Mouse (Mus musculus): ENCODE measurements at regions not wholly inside any gene's neighbourhood (a gene's known extent, or its start where the extent isn't known, plus 50 kb on each side); places are given as distances from the start of the nearest gene placed in this dataset.

- H3K36me3 ChIP-seq (replicated peaks), result no peaks in the 10 kb centered on the region
- no peaks in the 10 kb centered on the region for H3K4me1 ChIP-seq
- no peak for DNase-seq (ENCODE audit: extremely low spot score, low spot score)
- no peaks in the 10 kb centered on the region for H3K27me3 ChIP-seq (ENCODE audit: poor library complexity, severe bottlenecking)
- H3K4me3 ChIP-seq, result no peak overlapping the region
- H3K27ac ChIP-seq, result no peak overlapping the region
- no peaks in the 10 kb centered on the region for H3K9me3 ChIP-seq
- WGBS, result 48% methylated on average over 1 of the region's 1 CpGs
Observed at GRCm38 (mm10) chr15:61517265-61517664, 594.5 kb upstream of the A1bg start.

GRCm38 (mm10) chr15:61514324-61514723 is 591.5 kb upstream of the A1bg start:
- H3K27me3 ChIP-seq (ENCODE audit: poor library complexity, severe bottlenecking), result no peaks in the 10 kb centered on the region
- 89% methylated on average over 1 of the region's 1 CpGs for WGBS
- DNase-seq (ENCODE audit: extremely low spot score, low spot score), result no peak

GRCm38 (mm10) chr15:61508806-61509205 is 586.0 kb upstream of the A1bg start:
- Histone ChIP-seq H3K36me3 (replicated peaks) (no peaks in the 10 kb centered on the region), H3K4me1 (no peaks in the 10 kb centered on the region)
- 92% methylated on average over 6 of the region's 6 CpGs for WGBS

More at GRCm38 (mm10) chr15:61514324-61514723, 591.5 kb upstream of the A1bg start:
- no peak overlapping the region for H3K4me3 ChIP-seq
- H3K36me3 ChIP-seq (replicated peaks), result no peaks in the 10 kb centered on the region
- no peaks in the 10 kb centered on the region for H3K4me1 ChIP-seq
- H3K9me3 ChIP-seq, result no peaks in the 10 kb centered on the region
- no peak overlapping the region for H3K27ac ChIP-seq

GRCm38 (mm10) chr15:61506361-61506897 is 583.6 kb upstream of the A1bg start:
- no peak for DNase-seq (ENCODE audit: extremely low spot score, low spot score)
- no peaks in the 10 kb centered on the region for H3K27me3 ChIP-seq (ENCODE audit: poor library complexity, severe bottlenecking)
- 88% methylated on average over 6 of the region's 6 CpGs for WGBS
- no peaks in the 10 kb centered on the region for H3K4me1 ChIP-seq
- H3K36me3 ChIP-seq (replicated peaks), result no peaks in the 10 kb centered on the region
- H3K9me3 ChIP-seq, result no peaks in the 10 kb centered on the region
- H3K4me3 ChIP-seq, result no peak overlapping the region
- H3K27ac ChIP-seq, result no peak overlapping the region

More at GRCm38 (mm10) chr15:61508806-61509205, 586.0 kb upstream of the A1bg start:
- DNase-seq (ENCODE audit: extremely low spot score, low spot score), result no peak
- H3K27ac ChIP-seq, result no peak overlapping the region
- H3K9me3 ChIP-seq, result no peaks in the 10 kb centered on the region
- no peak overlapping the region for H3K4me3 ChIP-seq
- H3K27me3 ChIP-seq (ENCODE audit: poor library complexity, severe bottlenecking), result no peaks in the 10 kb centered on the region

- no peaks in the 10 kb centered on the region for H3K36me3 ChIP-seq (replicated peaks)
- no peak overlapping the region for H3K4me3 ChIP-seq
- no peaks in the 10 kb centered on the region for H3K4me1 ChIP-seq
- WGBS, result 87% methylated on average over 7 of the region's 7 CpGs
- no peaks in the 10 kb centered on the region for H3K9me3 ChIP-seq
- DNase-seq (ENCODE audit: extremely low spot score, low spot score), result no peak
- H3K27me3 ChIP-seq (ENCODE audit: poor library complexity, severe bottlenecking), result no peaks in the 10 kb centered on the region
- H3K27ac ChIP-seq, result no peak overlapping the region
Observed at GRCm38 (mm10) chr15:61503436-61503835, 580.6 kb upstream of the A1bg start.

- H3K4me1 ChIP-seq, result no peaks in the 10 kb centered on the region
- 95% methylated on average over 4 of the region's 4 CpGs for WGBS
- DNase-seq (ENCODE audit: extremely low spot score, low spot score), result no peak
- no peak overlapping the region for H3K27ac ChIP-seq
- no peak overlapping the region for H3K4me3 ChIP-seq
- H3K36me3 ChIP-seq (replicated peaks), result no peaks in the 10 kb centered on the region
- no peaks in the 10 kb centered on the region for H3K9me3 ChIP-seq
- no peaks in the 10 kb centered on the region for H3K27me3 ChIP-seq (ENCODE audit: poor library complexity, severe bottlenecking)
Observed at GRCm38 (mm10) chr15:61489731-61490130, 566.9 kb upstream of the A1bg start.

- H3K4me1 ChIP-seq, result no peaks in the 10 kb centered on the region
- H3K4me3 ChIP-seq, result no peak overlapping the region
- 88% methylated on average over 7 of the region's 7 CpGs for WGBS
- no peak overlapping the region for H3K27ac ChIP-seq
- no peaks in the 10 kb centered on the region for H3K9me3 ChIP-seq
- H3K27me3 ChIP-seq (ENCODE audit: poor library complexity, severe bottlenecking), result no peaks in the 10 kb centered on the region
- no peaks in the 10 kb centered on the region for H3K36me3 ChIP-seq (replicated peaks)
- DNase-seq (ENCODE audit: extremely low spot score, low spot score), result no peak
Observed at GRCm38 (mm10) chr15:61481861-61482260, 559.0 kb upstream of the A1bg start.

GRCm38 (mm10) chr15:61473900-61474299 is 551.1 kb upstream of the A1bg start:
- H3K4me3 ChIP-seq, result no peak overlapping the region
- DNase-seq (ENCODE audit: extremely low spot score, low spot score), result no peak
- no peaks in the 10 kb centered on the region for H3K9me3 ChIP-seq
- WGBS, result 46% methylated on average over 1 of the region's 1 CpGs
- H3K27me3 ChIP-seq (ENCODE audit: poor library complexity, severe bottlenecking), result no peaks in the 10 kb centered on the region
- H3K4me1 ChIP-seq, result no peaks in the 10 kb centered on the region
- no peak overlapping the region for H3K27ac ChIP-seq
- no peaks in the 10 kb centered on the region for H3K36me3 ChIP-seq (replicated peaks)

GRCm38 (mm10) chr15:61455042-61455441 is 532.2 kb upstream of the A1bg start:
- no peak for DNase-seq (ENCODE audit: extremely low spot score, low spot score)
- WGBS, result 92% methylated on average over 5 of the region's 5 CpGs
- Histone ChIP-seq H3K27ac (no peak overlapping the region), H3K4me1 (peaks cover 4% of the 10 kb centered on the region; the same call in 1 of the 2 replicates), H3K36me3 (replicated peaks) (no peaks in the 10 kb centered on the region), H3K9me3 (no peaks in the 10 kb centered on the region), H3K4me3 (no peak overlapping the region), H3K27me3 (ENCODE audit: poor library complexity, severe bottlenecking) (no peaks in the 10 kb centered on the region)

GRCm38 (mm10) chr15:61454350-61454671 is 531.5 kb upstream of the A1bg start:
- WGBS, result 93% methylated on average over 1 of the region's 1 CpGs
- Histone ChIP-seq H3K4me1 (peaks cover 4% of the 10 kb centered on the region; the same call in 1 of the 2 replicates), H3K4me3 (no peak overlapping the region), H3K36me3 (replicated peaks) (no peaks in the 10 kb centered on the region), H3K9me3 (no peaks in the 10 kb centered on the region), H3K27ac (no peak overlapping the region), H3K27me3 (ENCODE audit: poor library complexity, severe bottlenecking) (no peaks in the 10 kb centered on the region)
- no peak for DNase-seq (ENCODE audit: extremely low spot score, low spot score)

- no peaks in the 10 kb centered on the region for H3K27me3 ChIP-seq (ENCODE audit: poor library complexity, severe bottlenecking)
- WGBS, result 83% methylated on average over 5 of the region's 5 CpGs
- DNase-seq (ENCODE audit: extremely low spot score, low spot score), result no peak
- H3K36me3 ChIP-seq (replicated peaks), result no peaks in the 10 kb centered on the region
- no peak overlapping the region for H3K4me3 ChIP-seq
- peaks cover 4% of the 10 kb centered on the region; the same call in 1 of the 2 replicates for H3K4me1 ChIP-seq
- no peak overlapping the region for H3K27ac ChIP-seq
- H3K9me3 ChIP-seq, result no peaks in the 10 kb centered on the region
Observed at GRCm38 (mm10) chr15:61453656-61454349, 531.0 kb upstream of the A1bg start.

- no peak overlapping the region for H3K4me3 ChIP-seq
- no peaks in the 10 kb centered on the region for H3K9me3 ChIP-seq
- H3K36me3 ChIP-seq (replicated peaks), result no peaks in the 10 kb centered on the region
- no peak for DNase-seq (ENCODE audit: extremely low spot score, low spot score)
- 39% methylated on average over 3 of the region's 3 CpGs for WGBS
- peaks cover 4% of the 10 kb centered on the region; the same call in 1 of the 2 replicates for H3K4me1 ChIP-seq
- no peak overlapping the region for H3K27ac ChIP-seq
- no peaks in the 10 kb centered on the region for H3K27me3 ChIP-seq (ENCODE audit: poor library complexity, severe bottlenecking)
Observed at GRCm38 (mm10) chr15:61450217-61450616, 527.4 kb upstream of the A1bg start.

- H3K36me3 ChIP-seq (replicated peaks), result no peaks in the 10 kb centered on the region
- no peak overlapping the region for H3K4me3 ChIP-seq
- peaks cover 4% of the 10 kb centered on the region; the same call in 1 of the 2 replicates for H3K4me1 ChIP-seq
- no peaks in the 10 kb centered on the region for H3K27me3 ChIP-seq (ENCODE audit: poor library complexity, severe bottlenecking)
- WGBS, result 94% methylated on average over 2 of the region's 2 CpGs
- no peaks in the 10 kb centered on the region for H3K9me3 ChIP-seq
- no peak overlapping the region for H3K27ac ChIP-seq
- DNase-seq (ENCODE audit: extremely low spot score, low spot score), result no peak
Observed at GRCm38 (mm10) chr15:61448482-61448881, 525.7 kb upstream of the A1bg start.
